Mouse (Mus musculus): ENCODE data around the gene Umps. TPM values are rescaled to one million over a fixed set of nuclear protein-coding genes. Genes with fewer than 3 reads are reported as not detected.

The Umps gene
- polyA plus RNA-seq, 1 experiment from 2014 or later: 62.9 TPM

DNA sequence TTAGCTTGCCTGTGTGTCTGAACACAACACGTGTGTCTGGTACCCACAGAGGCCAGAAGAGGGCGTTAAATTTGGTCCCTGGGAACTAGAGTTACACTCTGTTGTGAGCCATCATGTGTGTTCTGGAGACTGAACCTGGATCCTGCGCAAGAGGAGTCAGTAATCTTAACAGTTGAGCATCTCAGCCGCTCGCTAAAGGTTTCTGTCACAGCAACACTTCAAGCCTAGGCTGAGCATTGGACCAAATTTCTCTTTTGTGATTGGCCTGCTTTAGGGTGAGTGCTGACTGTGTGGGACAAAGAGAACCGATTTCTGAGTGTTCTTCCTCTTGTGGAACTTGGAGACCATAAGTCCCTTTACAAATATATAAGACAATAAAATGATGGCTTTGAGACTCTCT is 16.5 kb downstream of the Umps start:
- H3K27ac ChIP-seq (ENCODE audit: low read length): no peak overlapping the region
- peaks cover 3% of the 10 kb centered on the region; the same call in 1 of the 2 replicates for H3K4me1 ChIP-seq (ENCODE audit: control insufficient read depth, insufficient read depth, low read length)
- no peak overlapping the region for H3K4me3 ChIP-seq (ENCODE audit: low read depth, low read length)
- ATAC-seq (ENCODE audit: insufficient number of reproducible peaks, insufficient read depth, low FRiP score, low read depth): no peak
- no peaks in the 10 kb centered on the region for H3K9me3 ChIP-seq (ENCODE audit: control insufficient read depth, low read depth, low read length)
- H3K36me3 ChIP-seq (ENCODE audit: control insufficient read depth, insufficient read depth, low read length): peaks cover 20% of the 10 kb centered on the region
- WGBS: 82% methylated on average over 6 of the region's 6 CpGs
- H3K4me2 ChIP-seq (replicated peaks; ENCODE audit: low read depth, low read length): no peak overlapping the region
- H3K27me3 ChIP-seq (ENCODE audit: control insufficient read depth, insufficient read depth, low read length): no peaks in the 10 kb centered on the region
- no peak overlapping the region for H3K9ac ChIP-seq (replicated peaks; ENCODE audit: low read depth, low read length)

DNA sequence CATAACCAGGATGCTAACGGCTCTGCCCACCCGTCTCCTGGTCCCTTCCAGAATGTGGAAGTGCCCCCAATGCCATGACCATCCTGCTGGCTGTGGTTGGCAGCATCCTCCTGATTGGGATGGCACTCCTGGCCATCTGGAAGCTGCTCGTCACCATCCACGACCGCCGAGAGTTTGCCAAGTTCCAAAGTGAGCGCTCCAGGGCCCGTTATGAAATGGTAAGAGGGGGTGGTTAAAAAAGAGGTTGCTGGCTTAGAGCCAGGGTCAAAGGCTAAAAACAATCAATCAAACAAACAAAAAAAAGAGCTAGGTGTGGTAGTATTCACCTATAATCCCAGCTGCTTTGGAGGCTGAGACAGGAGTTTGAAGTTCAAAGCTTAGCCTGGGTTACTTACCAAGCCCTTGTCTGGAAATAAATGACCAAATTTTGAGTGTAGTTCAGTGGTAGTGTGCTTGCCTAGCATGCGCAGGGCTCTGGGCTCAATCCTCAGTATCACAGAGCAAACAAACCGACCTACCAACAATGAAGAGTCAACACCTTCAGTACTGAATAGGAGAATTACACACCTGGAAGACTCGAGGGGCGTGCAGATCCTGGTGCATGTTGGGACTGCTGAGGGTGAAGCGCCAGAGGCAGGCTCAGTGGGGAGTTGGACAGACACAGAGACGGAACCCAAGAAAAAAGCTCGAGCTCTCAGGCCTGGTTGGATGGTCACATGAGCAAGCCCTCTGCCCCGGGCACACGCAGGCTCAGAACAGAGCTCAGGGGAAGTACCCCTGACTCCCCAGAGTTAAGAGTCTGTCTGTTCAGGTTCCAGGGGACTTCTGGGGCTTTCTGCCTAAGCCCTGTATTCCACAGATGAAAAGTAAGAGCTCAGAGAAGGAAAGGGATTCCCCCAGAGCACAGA is 18.9 kb downstream of the Umps start:
- Histone ChIP-seq H3K4me3 (ENCODE audit: low read depth, low read length) (no peak overlapping the region), H3K27ac (ENCODE audit: low read length) (peak overlapping the region; percentile 75; the same call in 1 of the 2 replicates), H3K9ac (replicated peaks; ENCODE audit: low read depth, low read length) (no peak overlapping the region), H3K9me3 (ENCODE audit: control insufficient read depth, low read depth, low read length) (no peaks in the 10 kb centered on the region), H3K27me3 (ENCODE audit: control insufficient read depth, insufficient read depth, low read length) (no peaks in the 10 kb centered on the region), H3K36me3 (ENCODE audit: control insufficient read depth, insufficient read depth, low read length) (peaks cover 2% of the 10 kb centered on the region; the same call in 1 of the 2 replicates), H3K4me2 (replicated peaks; ENCODE audit: low read depth, low read length) (no peak overlapping the region), H3K4me1 (ENCODE audit: control insufficient read depth, insufficient read depth, low read length) (peaks cover 14% of the 10 kb centered on the region; the same call in 1 of the 2 replicates)
- 66% methylated on average over 17 of the region's 17 CpGs for WGBS
- peak; percentile 70 for ATAC-seq (ENCODE audit: insufficient number of reproducible peaks, insufficient read depth, low FRiP score, low read depth)

GRCm38 (mm10) chr16:33946021-33946420 is 20.8 kb downstream of the Umps start:
- Histone ChIP-seq H3K36me3 (ENCODE audit: control insufficient read depth, insufficient read depth, low read length) (peaks cover 2% of the 10 kb centered on the region; the same call in 1 of the 2 replicates), H3K27me3 (ENCODE audit: control insufficient read depth, insufficient read depth, low read length) (no peaks in the 10 kb centered on the region), H3K4me2 (replicated peaks; ENCODE audit: low read depth, low read length) (no peak overlapping the region), H3K4me1 (ENCODE audit: control insufficient read depth, insufficient read depth, low read length) (peaks cover 33% of the 10 kb centered on the region), H3K27ac (ENCODE audit: low read length) (no peak overlapping the region), H3K9me3 (ENCODE audit: control insufficient read depth, low read depth, low read length) (no peaks in the 10 kb centered on the region), H3K4me3 (ENCODE audit: low read depth, low read length) (no peak overlapping the region), H3K9ac (replicated peaks; ENCODE audit: low read depth, low read length) (no peak overlapping the region)
- WGBS: 59% methylated on average over 7 of the region's 7 CpGs
- ATAC-seq (ENCODE audit: insufficient number of reproducible peaks, insufficient read depth, low FRiP score, low read depth): no peak

GRCm38 (mm10) chr16:33944772-33945171 is 22.1 kb downstream of the Umps start:
- no peaks in the 10 kb centered on the region for H3K27me3 ChIP-seq (ENCODE audit: control insufficient read depth, insufficient read depth, low read length)
- ATAC-seq (ENCODE audit: insufficient number of reproducible peaks, insufficient read depth, low FRiP score, low read depth): no peak
- H3K27ac ChIP-seq (ENCODE audit: low read length): peak overlapping the region; percentile 30; the same call in 1 of the 2 replicates
- no peak overlapping the region for H3K4me2 ChIP-seq (replicated peaks; ENCODE audit: low read depth, low read length)
- WGBS: 14% methylated on average over 6 of the region's 6 CpGs
- no peak overlapping the region for H3K4me3 ChIP-seq (ENCODE audit: low read depth, low read length)
- H3K4me1 ChIP-seq (ENCODE audit: control insufficient read depth, insufficient read depth, low read length): peaks cover 42% of the 10 kb centered on the region
- H3K36me3 ChIP-seq (ENCODE audit: control insufficient read depth, insufficient read depth, low read length): peaks cover 2% of the 10 kb centered on the region; the same call in 1 of the 2 replicates
- H3K9ac ChIP-seq (replicated peaks; ENCODE audit: low read depth, low read length): no peak overlapping the region
- H3K9me3 ChIP-seq (ENCODE audit: control insufficient read depth, low read depth, low read length): no peaks in the 10 kb centered on the region

GRCm38 (mm10) chr16:33944126-33944525 is 22.7 kb downstream of the Umps start:
- Histone ChIP-seq H3K4me2 (replicated peaks; ENCODE audit: low read depth, low read length) (no peak overlapping the region), H3K9me3 (ENCODE audit: control insufficient read depth, low read depth, low read length) (no peaks in the 10 kb centered on the region), H3K9ac (replicated peaks; ENCODE audit: low read depth, low read length) (no peak overlapping the region), H3K36me3 (ENCODE audit: control insufficient read depth, insufficient read depth, low read length) (peaks cover 2% of the 10 kb centered on the region; the same call in 1 of the 2 replicates), H3K27ac (ENCODE audit: low read length) (no peak overlapping the region), H3K4me3 (ENCODE audit: low read depth, low read length) (no peak overlapping the region), H3K4me1 (ENCODE audit: control insufficient read depth, insufficient read depth, low read length) (peaks cover 47% of the 10 kb centered on the region), H3K27me3 (ENCODE audit: control insufficient read depth, insufficient read depth, low read length) (no peaks in the 10 kb centered on the region)
- no peak for ATAC-seq (ENCODE audit: insufficient number of reproducible peaks, insufficient read depth, low FRiP score, low read depth)
- WGBS: 84% methylated on average over 4 of the region's 4 CpGs

GRCm38 (mm10) chr16:33943388-33943787 is 23.4 kb downstream of the Umps start:
- Histone ChIP-seq H3K36me3 (ENCODE audit: control insufficient read depth, insufficient read depth, low read length) (peaks cover 2% of the 10 kb centered on the region; the same call in 1 of the 2 replicates), H3K9me3 (ENCODE audit: control insufficient read depth, low read depth, low read length) (no peaks in the 10 kb centered on the region), H3K9ac (replicated peaks; ENCODE audit: low read depth, low read length) (no peak overlapping the region), H3K27ac (ENCODE audit: low read length) (no peak overlapping the region), H3K4me1 (ENCODE audit: control insufficient read depth, insufficient read depth, low read length) (peaks cover 55% of the 10 kb centered on the region), H3K4me2 (replicated peaks; ENCODE audit: low read depth, low read length) (no peak overlapping the region), H3K27me3 (ENCODE audit: control insufficient read depth, insufficient read depth, low read length) (no peaks in the 10 kb centered on the region), H3K4me3 (ENCODE audit: low read depth, low read length) (no peak overlapping the region)
- 96% methylated on average over 6 of the region's 6 CpGs for WGBS
- ATAC-seq (ENCODE audit: insufficient number of reproducible peaks, insufficient read depth, low FRiP score, low read depth): no peak

GRCm38 (mm10) chr16:33942341-33942740 is 24.5 kb downstream of the Umps start:
- ATAC-seq (ENCODE audit: insufficient number of reproducible peaks, insufficient read depth, low FRiP score, low read depth): 0 out of 2 replicates have a peak, but pooled peaks have one; percentile 24

GRCm38 (mm10) chr16:33941271-33941781 is 25.5 kb downstream of the Umps start:
- H3K27me3 ChIP-seq (ENCODE audit: control insufficient read depth, insufficient read depth, low read length): no peaks in the 10 kb centered on the region
- 26% methylated on average over 11 of the region's 11 CpGs for WGBS
- peaks cover 58% of the 10 kb centered on the region for H3K4me1 ChIP-seq (ENCODE audit: control insufficient read depth, insufficient read depth, low read length)
- H3K4me2 ChIP-seq (replicated peaks; ENCODE audit: low read depth, low read length): no peak overlapping the region
- H3K4me3 ChIP-seq (ENCODE audit: low read depth, low read length): no peak overlapping the region
- H3K36me3 ChIP-seq (ENCODE audit: control insufficient read depth, insufficient read depth, low read length): no peaks in the 10 kb centered on the region
- H3K9me3 ChIP-seq (ENCODE audit: control insufficient read depth, low read depth, low read length): no peaks in the 10 kb centered on the region
- peak overlapping the region; percentile 66 for H3K27ac ChIP-seq (ENCODE audit: low read length)
- no peak overlapping the region for H3K9ac ChIP-seq (replicated peaks; ENCODE audit: low read depth, low read length)
- peak; percentile 30; the same call in 1 of the 2 replicates for ATAC-seq (ENCODE audit: insufficient number of reproducible peaks, insufficient read depth, low FRiP score, low read depth)

More at GRCm38 (mm10) chr16:33942341-33942740, 24.5 kb downstream of the Umps start:
- H3K9ac ChIP-seq (replicated peaks; ENCODE audit: low read depth, low read length): no peak overlapping the region
- H3K27ac ChIP-seq (ENCODE audit: low read length): 0 out of 2 replicates have a peak overlapping the region, but pooled peaks have one; percentile 66
- H3K4me1 ChIP-seq (ENCODE audit: control insufficient read depth, insufficient read depth, low read length): peaks cover 58% of the 10 kb centered on the region
- H3K36me3 ChIP-seq (ENCODE audit: control insufficient read depth, insufficient read depth, low read length): no peaks in the 10 kb centered on the region
- H3K27me3 ChIP-seq (ENCODE audit: control insufficient read depth, insufficient read depth, low read length): no peaks in the 10 kb centered on the region
- no peak overlapping the region for H3K4me2 ChIP-seq (replicated peaks; ENCODE audit: low read depth, low read length)
- H3K4me3 ChIP-seq (ENCODE audit: low read depth, low read length): no peak overlapping the region
- WGBS: 46% methylated on average over 11 of the region's 11 CpGs
- no peaks in the 10 kb centered on the region for H3K9me3 ChIP-seq (ENCODE audit: control insufficient read depth, low read depth, low read length)
